8 mouse cellular contexts compared by ENCODE assay signal in genomic region chr1:45672443-45673156, GRCm38 (mm10).
DNase-seq lines count a peak whose midpoint lies in the region; ATAC-seq lines count a peak whose summit lies in the region.

No protein-coding gene starts in this region.

- no peaks in the 10 kb centered on the region for H3K9me3 ChIP-seq in hindbrain, embryonic 16.5 days (ENCODE audit: control insufficient read depth, low read length)
- H3K9me3 ChIP-seq in stomach, embryonic 16.5 days (replicated peaks; ENCODE audit: control insufficient read depth, low read length): no peaks in the 10 kb centered on the region

- peak; percentile 80 for ATAC-seq in hindbrain, embryonic 16.5 days
- ATAC-seq in stomach, embryonic 16.5 days (ENCODE audit: insufficient read depth, low FRiP score): peak; percentile 91

- no peak overlapping the region for H3K4me3 ChIP-seq in hindbrain, embryonic 16.5 days (ENCODE audit: low read length)
- H3K4me3 ChIP-seq in stomach, embryonic 16.5 days (replicated peaks; ENCODE audit: low read length): no peak overlapping the region

- no peak overlapping the region for H3K4me2 ChIP-seq in hindbrain, embryonic 16.5 days (ENCODE audit: low read length)
- H3K4me2 ChIP-seq in stomach, embryonic 16.5 days (ENCODE audit: low read depth, low read length): no peak overlapping the region

- H3K9ac ChIP-seq in hindbrain, embryonic 16.5 days (ENCODE audit: low read depth, low read length): no peak overlapping the region
- no peak overlapping the region for H3K9ac ChIP-seq in stomach, embryonic 16.5 days (ENCODE audit: low read length)

- peak; percentile 99 for DNase-seq in 3T3-L1 (ENCODE audit: low read depth, low spot score)
- peak; percentile 22 to 29 for DNase-seq in adrenal gland, adult 18-20 months (ENCODE audit: low spot score in 2 of 2)
- peak; percentile 13 to 16 for DNase-seq in frontal cortex, postnatal 14 days (ENCODE audit: low spot score in 2 of 2)
- DNase-seq in layer of hippocampus, postnatal 14 days (ENCODE audit: low spot score in 2 of 2): peak; percentile 61 to 82
- peak; percentile 75 for DNase-seq in lung, postnatal 36 days
- DNase-seq in spleen, postnatal 4 days (ENCODE audit: low spot score in 2 of 2): no peak

- no peaks in the 10 kb centered on the region for H3K27me3 ChIP-seq in hindbrain, embryonic 16.5 days (replicated peaks; ENCODE audit: control insufficient read depth, insufficient read depth, low read length)
- H3K27me3 ChIP-seq in stomach, embryonic 16.5 days (ENCODE audit: control insufficient read depth, insufficient read depth, low read length): no peaks in the 10 kb centered on the region

- no peaks in the 10 kb centered on the region for H3K36me3 ChIP-seq in hindbrain, embryonic 16.5 days (ENCODE audit: control insufficient read depth, insufficient read depth, low read length)
- H3K36me3 ChIP-seq in stomach, embryonic 16.5 days (ENCODE audit: control insufficient read depth, insufficient read depth, low read length): no peaks in the 10 kb centered on the region

- 57% methylated on average over 5 of the region's 5 CpGs for WGBS in hindbrain, embryonic 16.5 days
- 25% methylated on average over 5 of the region's 5 CpGs for WGBS in stomach, embryonic 16.5 days

- no peak overlapping the region for H3K27ac ChIP-seq in hindbrain, embryonic 16.5 days (ENCODE audit: low read depth, low read length)
- H3K27ac ChIP-seq in stomach, embryonic 16.5 days (ENCODE audit: low read length): peak overlapping the region; percentile 57

- no peaks in the 10 kb centered on the region for H3K4me1 ChIP-seq in hindbrain, embryonic 16.5 days (ENCODE audit: control insufficient read depth, insufficient read depth, low read depth, low read length)
- no peaks in the 10 kb centered on the region for H3K4me1 ChIP-seq in stomach, embryonic 16.5 days (ENCODE audit: control insufficient read depth, insufficient read depth, low read length)

Comparison
In these comparisons a context has a peak if more than half of its experiments do, and no peak if none do; other contexts are left out.
1. DNase-seq: peak in 3T3-L1 (single experiment), adrenal gland, adult 18-20 months (2 of 2), frontal cortex, postnatal 14 days (2 of 2), layer of hippocampus, postnatal 14 days (2 of 2) and lung, postnatal 36 days (single experiment); none in spleen, postnatal 4 days (0 of 2).